Mouse (Mus musculus): ENCODE data around the gene Pax5.

GRCm38 (mm10) chr4:44538488-44538887, 171.8 kb downstream of the Pax5 start:
- TF ChIP-seq POLR2A (IDR thresholded peaks at IDR 0.05; ENCODE audit: borderline replicate concordance, control insufficient read depth, low read depth, low read length) (no peak), CTCF (IDR thresholded peaks at IDR 0.05; ENCODE audit: control insufficient read depth, insufficient read depth, low read length) (no peak)

All from bone marrow, adult 2 months (tissue).